Mouse (Mus musculus) CH12.LX (cell line): ENCODE results near the gene Lrrn2.

Experiments used
- CHD1 ChIP-seq: IDR thresholded peaks from 2 replicates; pipeline ENCODE4 v1.6.1; 2012; ENCODE audit warnings: low read depth, low read length, improper control_type of control experiment, inconsistent platforms
- CTCF ChIP-seq, 2 experiments: IDR thresholded peaks in 1 of 2; conservative IDR thresholded peaks in 1 of 2; 2 replicates each; pipeline ENCODE4 v1.5.1; 2011 to 2012; ENCODE audit warnings: low read depth in 2 of 2, low read length in 2 of 2, improper control_type of control experiment in 1 of 2, inconsistent platforms in 1 of 2, mild to moderate bottlenecking in 1 of 2, moderate library complexity in 1 of 2
- EP300 ChIP-seq: IDR thresholded peaks from 2 replicates; pipeline ENCODE4 v1.6.1; 2011; ENCODE audit warnings: low read length, improper control_type of control experiment
- HCFC1 ChIP-seq: IDR thresholded peaks from 2 replicates; pipeline ENCODE4 v1.6.1; 2012; ENCODE audit warnings: low read depth, mild to moderate bottlenecking, inconsistent platforms, low read length, improper control_type of control experiment
- KAT2A ChIP-seq: IDR thresholded peaks from 2 replicates; pipeline ENCODE4 v1.6.1; 2012; ENCODE audit warnings: low read length, improper control_type of control experiment, inconsistent platforms; ENCODE audit not compliant: insufficient replicate concordance
- MAFK ChIP-seq: IDR thresholded peaks from 2 replicates; pipeline ENCODE4 v1.6.1; 2011; ENCODE audit warnings: low read length, improper control_type of control experiment; ENCODE audit not compliant: insufficient replicate concordance
- MAX ChIP-seq: IDR thresholded peaks from 2 replicates; pipeline ENCODE4 v1.6.1; 2011; ENCODE audit warnings: low read length, improper control_type of control experiment
- POLR2A ChIP-seq: IDR thresholded peaks from 2 replicates; pipeline ENCODE4 v1.6.1; 2011; ENCODE audit warnings: low read depth, mild to moderate bottlenecking, improper control_type of control experiment, low read length
- RAD21 ChIP-seq: IDR thresholded peaks from 2 replicates; pipeline ENCODE4 v1.6.1; 2011; ENCODE audit warnings: low read depth, mild to moderate bottlenecking, low read length, improper control_type of control experiment, moderate library complexity
- USF1 ChIP-seq: IDR thresholded peaks from 2 replicates; pipeline ENCODE4 v1.6.1; 2014; ENCODE audit warnings: low read depth, mild to moderate bottlenecking, inconsistent platforms, low read length, improper control_type of control experiment
- ZKSCAN1 ChIP-seq: IDR thresholded peaks from 2 replicates; pipeline ENCODE4 v1.6.1; 2012; ENCODE audit warnings: low read depth, inconsistent platforms, low read length, improper control_type of control experiment, borderline replicate concordance

DNA sequence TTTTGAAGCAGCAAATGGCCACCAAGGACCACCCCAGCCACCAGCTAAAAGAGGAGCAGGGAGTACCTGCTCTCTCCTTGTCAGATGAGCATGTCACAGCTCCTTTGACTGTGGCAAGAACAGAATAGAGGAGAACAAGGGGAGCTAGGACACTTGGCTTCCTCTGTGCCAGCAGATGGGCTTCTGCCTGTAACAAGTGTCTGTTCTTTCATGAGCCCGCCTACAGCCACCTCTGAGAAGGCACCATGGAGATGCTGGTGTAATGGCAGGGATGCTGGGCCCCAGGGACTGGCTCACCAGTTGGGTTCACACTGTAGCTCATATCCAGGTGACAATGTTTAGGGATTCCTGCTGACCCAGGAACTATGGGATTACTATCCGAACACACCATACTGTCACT is 12.0 kb downstream of the Lrrn2 start:
- TF ChIP-seq HCFC1 (no peak), CTCF (conservative IDR thresholded peaks at IDR 0.05 in 1 of 2, IDR thresholded peaks at IDR 0.05 in 1 of 2; ENCODE audit: low read depth in 2 of 2, low read length in 2 of 2) (no peak), EP300 (no peak), MAFK (no peak), KAT2A (no peak), POLR2A (no peak), USF1 (no peak), CHD1 (no peak), RAD21 (no peak), ZKSCAN1 (no peak), MAX (no peak)
